Mouse (Mus musculus) embryonic fibroblast, embryonic 13.5 days (primary cell): ENCODE measurements around the gene Susd3.

Experiments
- CTCF ChIP-seq: IDR thresholded peaks from 2 replicates; pipeline ENCODE4 v1.5.1; 2011; ENCODE audit warnings: mild to moderate bottlenecking, control low read depth, low read length, moderate library complexity, borderline replicate concordance; ENCODE audit not compliant: insufficient read depth
- POLR2A ChIP-seq: IDR thresholded peaks from 2 replicates; pipeline ENCODE4 v1.6.1; 2011; ENCODE audit warnings: low read depth, mild to moderate bottlenecking, control low read depth, low read length, moderate library complexity

DNA sequence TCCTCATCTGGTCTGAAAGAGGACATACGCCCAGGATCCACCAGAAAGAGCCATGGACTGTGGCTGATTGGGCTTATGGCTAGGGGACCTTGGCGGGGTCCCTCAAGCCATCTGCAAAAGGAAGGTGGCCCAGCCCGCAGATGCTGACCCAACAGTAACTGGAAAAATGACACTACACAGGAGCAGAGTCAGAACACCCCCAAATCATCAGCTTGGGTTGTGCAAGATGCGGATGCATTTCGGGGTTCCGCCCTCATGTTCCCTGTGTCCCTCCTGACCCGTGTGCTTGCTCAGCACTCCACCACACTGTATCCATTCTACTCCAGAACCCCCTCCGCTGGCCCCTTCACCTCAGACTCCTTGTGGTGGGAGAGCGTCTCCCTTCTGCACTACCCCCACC lies 49.8 kb downstream of the Susd3 start:
- no peak for TF ChIP-seq CTCF
- no peak for TF ChIP-seq POLR2A
